Mouse (Mus musculus): ENCODE data around the gene Unc93a2. TPM values are rescaled to one million over a fixed set of nuclear protein-coding genes. Genes with fewer than 3 reads are reported as not detected.
"Not testable (repeated sequence)": the region's sequence is repeated elsewhere in the genome, so short reads cannot be mapped to it uniquely, and the experiment has no call there.

Unc93a2 gene
- polyA plus RNA-seq, 2 experiments = 0.31 to 0.37 TPM

DNA sequence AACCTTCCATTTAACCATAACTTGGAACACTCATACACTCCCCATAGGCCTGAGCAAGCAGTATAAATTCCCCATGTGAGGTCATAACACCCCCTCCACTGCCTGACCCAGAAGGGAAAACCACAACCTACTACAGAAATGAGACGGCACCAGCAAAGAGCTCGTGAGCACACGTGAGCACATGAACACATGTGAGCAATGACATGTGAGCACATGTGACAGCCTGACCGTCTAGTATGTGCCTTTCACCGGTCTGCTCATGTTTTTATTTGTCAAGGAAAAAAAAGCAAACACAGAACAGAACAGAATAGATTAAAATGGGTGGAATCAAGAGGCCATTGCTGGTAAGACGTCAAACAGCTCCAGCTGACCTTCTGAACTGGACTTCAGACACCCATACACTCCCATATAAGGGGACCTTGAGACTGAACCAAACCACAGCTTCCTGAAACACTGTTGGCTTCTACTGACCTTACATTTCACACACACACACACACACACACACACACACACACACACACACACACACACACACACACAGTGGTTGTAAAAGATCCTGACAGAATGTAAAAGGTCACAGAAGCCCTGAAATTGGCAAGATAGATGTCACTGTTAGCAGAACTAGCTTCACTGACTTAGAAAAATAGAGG is 13.1 kb upstream of the Unc93a2 start:
- not testable (repeated sequence) for H3K4me1 ChIP-seq (replicated peaks; ENCODE audit: control insufficient read depth in 2 of 2, insufficient read depth in 2 of 2, low read length in 1 of 2); H3K9ac ChIP-seq (replicated peaks); ATAC-seq (ENCODE audit: insufficient read depth); H3K4me3 ChIP-seq (ENCODE audit: insufficient read depth in 1 of 2, low read depth in 2 of 2, low read length in 2 of 2); H3K4me2 ChIP-seq (ENCODE audit: low read depth); H3K36me3 ChIP-seq (replicated peaks; ENCODE audit: control insufficient read depth, insufficient read depth, low read depth); H3K9me3 ChIP-seq (ENCODE audit: control insufficient read depth, low read length); DNase-seq (ENCODE audit: low read depth in 3 of 3, low spot score in 3 of 3); H3K27me3 ChIP-seq (ENCODE audit: control insufficient read depth, insufficient read depth, low read length); H3K27ac ChIP-seq
- WGBS (ENCODE audit: insufficient replicate concordance) = 27% methylated on average over 6 of the region's 6 CpGs

DNA sequence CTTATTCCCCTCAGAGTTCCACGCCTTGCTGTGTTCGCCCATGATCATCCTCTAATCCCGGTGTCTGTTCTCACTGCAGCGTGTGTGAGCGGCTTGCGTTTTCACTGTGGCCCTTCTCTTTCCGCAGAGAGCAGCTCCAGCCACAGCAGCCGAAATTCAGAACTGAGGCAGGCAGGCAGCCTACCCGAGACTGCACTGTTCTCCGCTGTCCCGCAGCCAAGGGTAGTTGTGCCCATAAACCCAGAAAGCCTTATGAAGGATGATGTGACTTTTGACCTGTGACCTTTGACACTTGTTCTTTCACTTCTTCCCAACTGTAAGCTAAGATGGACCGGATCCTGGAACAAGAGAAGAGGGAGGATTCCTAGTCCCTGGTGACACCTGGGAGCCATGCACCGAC is 11.8 kb upstream of the Unc93a2 start:
- not testable (repeated sequence) for H3K9me3 ChIP-seq (ENCODE audit: control insufficient read depth, low read length); DNase-seq (ENCODE audit: low read depth in 3 of 3, low spot score in 3 of 3); H3K27me3 ChIP-seq (ENCODE audit: control insufficient read depth, insufficient read depth, low read length); H3K4me3 ChIP-seq (ENCODE audit: insufficient read depth in 1 of 2, low read depth in 2 of 2, low read length in 2 of 2); H3K27ac ChIP-seq; H3K9ac ChIP-seq (replicated peaks); ATAC-seq (ENCODE audit: insufficient read depth); H3K4me2 ChIP-seq (ENCODE audit: low read depth); H3K36me3 ChIP-seq (replicated peaks; ENCODE audit: control insufficient read depth, insufficient read depth, low read depth); H3K4me1 ChIP-seq (replicated peaks; ENCODE audit: control insufficient read depth in 2 of 2, insufficient read depth in 2 of 2, low read length in 1 of 2)
- 78% methylated on average over 12 of the region's 13 CpGs for WGBS (ENCODE audit: insufficient replicate concordance)

DNA sequence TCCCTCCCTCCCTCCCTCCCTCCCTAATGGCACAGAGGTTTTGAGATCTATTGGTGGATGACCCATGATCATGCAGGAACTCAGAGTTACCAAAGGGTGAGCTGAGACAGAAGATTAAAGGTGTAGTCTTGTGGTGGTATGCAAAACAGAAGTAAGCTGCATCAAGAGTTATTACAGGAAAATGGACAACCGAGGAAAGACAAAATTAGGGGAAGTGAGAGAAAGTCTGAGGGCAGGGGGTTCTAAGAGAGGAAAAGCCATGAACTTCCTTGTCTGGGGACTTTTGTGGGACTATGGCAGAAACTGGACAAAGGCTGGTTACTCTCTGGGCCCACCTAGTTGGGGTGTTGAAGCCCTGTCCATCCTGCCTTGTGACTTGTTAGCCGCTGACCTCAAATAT is 11.0 kb upstream of the Unc93a2 start:
- not testable (repeated sequence) for H3K36me3 ChIP-seq (replicated peaks; ENCODE audit: control insufficient read depth, insufficient read depth, low read depth); DNase-seq (ENCODE audit: low read depth in 3 of 3, low spot score in 3 of 3); H3K9ac ChIP-seq (replicated peaks); H3K9me3 ChIP-seq (ENCODE audit: control insufficient read depth, low read length); H3K4me1 ChIP-seq (replicated peaks; ENCODE audit: control insufficient read depth in 2 of 2, insufficient read depth in 2 of 2, low read length in 1 of 2); H3K27me3 ChIP-seq (ENCODE audit: control insufficient read depth, insufficient read depth, low read length); H3K4me2 ChIP-seq (ENCODE audit: low read depth); ATAC-seq (ENCODE audit: insufficient read depth); H3K27ac ChIP-seq; H3K4me3 ChIP-seq (ENCODE audit: insufficient read depth in 1 of 2, low read depth in 2 of 2, low read length in 2 of 2)
- no CpG with 5 or more reads among the region's 2 CpGs for WGBS (ENCODE audit: insufficient replicate concordance)

GRCm38 (mm10) chr17:7395671-7396070 is 10.4 kb upstream of the Unc93a2 start:
- H3K36me3 ChIP-seq (replicated peaks; ENCODE audit: control insufficient read depth, insufficient read depth, low read depth); ATAC-seq (ENCODE audit: insufficient read depth); H3K4me3 ChIP-seq (ENCODE audit: insufficient read depth in 1 of 2, low read depth in 2 of 2, low read length in 2 of 2); H3K27me3 ChIP-seq (ENCODE audit: control insufficient read depth, insufficient read depth, low read length); H3K27ac ChIP-seq; H3K9me3 ChIP-seq (ENCODE audit: control insufficient read depth, low read length); DNase-seq (ENCODE audit: low read depth in 3 of 3, low spot score in 3 of 3); H3K4me1 ChIP-seq (replicated peaks; ENCODE audit: control insufficient read depth in 2 of 2, insufficient read depth in 2 of 2, low read length in 1 of 2); H3K4me2 ChIP-seq (ENCODE audit: low read depth); H3K9ac ChIP-seq (replicated peaks): not testable (repeated sequence)
- WGBS (ENCODE audit: insufficient replicate concordance) = 78% methylated on average over 7 of the region's 8 CpGs

DNA sequence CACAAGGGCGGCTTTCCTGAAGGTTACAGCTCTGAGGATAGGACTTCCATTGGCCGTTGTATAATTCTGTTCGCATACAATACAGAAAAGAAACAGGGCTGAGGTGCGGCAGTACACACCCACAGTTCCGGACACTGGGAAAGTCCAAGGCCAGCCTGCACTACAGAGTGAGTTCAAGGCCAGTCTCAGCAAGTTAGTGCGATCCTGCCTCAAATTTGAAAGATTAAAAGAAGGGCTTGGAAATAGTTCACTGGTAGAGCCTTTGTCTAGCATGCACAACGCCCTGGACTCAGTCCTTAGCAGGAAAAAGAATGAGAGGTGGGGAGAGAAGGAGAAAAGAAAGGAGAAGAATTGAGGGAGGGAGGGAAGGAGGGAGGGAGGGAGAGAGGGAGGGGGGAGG is 9.9 kb upstream of the Unc93a2 start:
- not testable (repeated sequence) for H3K27me3 ChIP-seq (ENCODE audit: control insufficient read depth, insufficient read depth, low read length); H3K36me3 ChIP-seq (replicated peaks; ENCODE audit: control insufficient read depth, insufficient read depth, low read depth); H3K27ac ChIP-seq; H3K4me1 ChIP-seq (replicated peaks; ENCODE audit: control insufficient read depth in 2 of 2, insufficient read depth in 2 of 2, low read length in 1 of 2); H3K4me3 ChIP-seq (ENCODE audit: insufficient read depth in 1 of 2, low read depth in 2 of 2, low read length in 2 of 2); H3K9ac ChIP-seq (replicated peaks); DNase-seq (ENCODE audit: low read depth in 3 of 3, low spot score in 3 of 3); H3K4me2 ChIP-seq (ENCODE audit: low read depth); ATAC-seq (ENCODE audit: insufficient read depth); H3K9me3 ChIP-seq (ENCODE audit: control insufficient read depth, low read length)
- WGBS (ENCODE audit: insufficient replicate concordance) = 69% methylated on average over 7 of the region's 7 CpGs

DNA sequence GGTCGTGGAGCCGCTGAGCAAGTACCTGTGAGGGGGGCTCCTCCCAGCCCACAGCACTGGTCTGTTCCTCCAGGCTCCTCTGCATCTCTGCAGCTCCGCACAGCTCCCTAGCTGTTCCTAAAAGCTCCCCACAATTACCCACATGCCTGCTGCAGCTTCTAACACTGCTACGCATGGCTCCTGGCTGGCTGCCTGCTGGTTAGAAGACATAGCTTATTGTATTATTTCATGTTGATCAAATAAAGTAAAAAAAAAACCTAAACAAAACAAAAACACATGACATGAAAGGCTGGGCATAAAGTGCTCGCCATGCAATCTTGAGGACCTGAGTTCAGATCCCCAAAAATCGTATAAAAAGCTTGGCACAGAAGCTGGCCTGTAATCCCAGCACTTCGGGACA is 4.6 kb upstream of the Unc93a2 start:
- 51% methylated on average over 7 of the region's 7 CpGs for WGBS (ENCODE audit: insufficient replicate concordance)
- not testable (repeated sequence) for ATAC-seq (ENCODE audit: insufficient read depth); DNase-seq (ENCODE audit: low read depth in 3 of 3, low spot score in 3 of 3)

DNA sequence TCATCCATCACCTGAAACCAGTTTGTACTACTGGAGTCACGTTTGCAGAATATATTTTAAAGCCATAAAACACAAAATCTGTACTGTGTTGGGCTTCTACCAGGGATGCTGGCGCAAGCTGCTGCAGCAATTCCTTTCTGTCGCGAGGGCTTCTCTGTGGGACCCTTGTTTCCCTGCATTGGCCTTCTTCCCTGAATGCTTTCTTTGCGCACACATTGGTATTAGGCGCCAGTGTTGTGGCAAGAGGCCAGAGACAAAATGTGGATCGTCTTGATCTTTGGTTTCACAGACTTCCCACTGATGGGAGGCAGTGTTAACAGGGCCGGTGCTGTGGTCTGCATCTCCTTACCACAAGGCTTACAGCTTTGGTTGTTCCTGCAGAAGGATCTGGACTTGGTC is 3.7 kb upstream of the Unc93a2 start:
- ATAC-seq (ENCODE audit: insufficient read depth); H3K4me2 ChIP-seq (ENCODE audit: low read depth); H3K27me3 ChIP-seq (ENCODE audit: control insufficient read depth, insufficient read depth, low read length); H3K9me3 ChIP-seq (ENCODE audit: control insufficient read depth, low read length); H3K4me3 ChIP-seq (ENCODE audit: insufficient read depth in 1 of 2, low read depth in 2 of 2, low read length in 2 of 2); H3K4me1 ChIP-seq (replicated peaks; ENCODE audit: control insufficient read depth in 2 of 2, insufficient read depth in 2 of 2, low read length in 1 of 2); DNase-seq (ENCODE audit: low read depth in 3 of 3, low spot score in 3 of 3); H3K27ac ChIP-seq; H3K9ac ChIP-seq (replicated peaks); H3K36me3 ChIP-seq (replicated peaks; ENCODE audit: control insufficient read depth, insufficient read depth, low read depth): not testable (repeated sequence)
- WGBS (ENCODE audit: insufficient replicate concordance) = 63% methylated on average over 6 of the region's 8 CpGs

More for the DNA sequence above, 4.6 kb upstream of the Unc93a2 start:
- H3K27ac ChIP-seq; H3K4me2 ChIP-seq (ENCODE audit: low read depth); H3K9ac ChIP-seq (replicated peaks); H3K36me3 ChIP-seq (replicated peaks; ENCODE audit: control insufficient read depth, insufficient read depth, low read depth); H3K4me1 ChIP-seq (replicated peaks; ENCODE audit: control insufficient read depth in 2 of 2, insufficient read depth in 2 of 2, low read length in 1 of 2); H3K27me3 ChIP-seq (ENCODE audit: control insufficient read depth, insufficient read depth, low read length); H3K9me3 ChIP-seq (ENCODE audit: control insufficient read depth, low read length); H3K4me3 ChIP-seq (ENCODE audit: insufficient read depth in 1 of 2, low read depth in 2 of 2, low read length in 2 of 2): not testable (repeated sequence)

DNA sequence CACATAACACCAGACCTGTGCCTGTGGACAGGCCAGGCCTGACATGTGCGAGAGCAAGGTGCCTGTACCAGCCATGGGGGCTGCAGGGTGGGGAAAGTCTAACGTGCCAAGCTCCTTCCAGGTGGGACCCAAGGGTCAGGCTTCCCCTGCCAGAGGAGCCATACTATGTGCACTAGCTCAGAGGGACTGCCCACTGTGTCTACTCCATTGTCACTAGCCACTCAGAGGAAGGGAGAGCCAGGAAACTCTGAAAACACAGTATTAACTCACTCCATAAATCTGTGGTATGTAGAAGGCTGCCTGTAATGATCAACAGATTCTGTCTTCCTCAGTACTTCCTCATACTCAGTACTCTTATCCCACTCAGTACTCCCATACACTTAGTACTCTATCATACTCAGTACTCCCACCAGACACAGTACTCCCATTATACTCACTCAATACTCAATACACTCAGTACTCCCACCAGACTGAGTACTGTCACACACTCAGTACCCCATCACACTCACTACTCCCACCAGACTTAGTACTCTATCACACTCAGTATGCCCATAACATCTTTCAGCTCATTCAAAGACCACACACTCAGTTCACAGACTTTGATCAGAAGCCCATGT is 3.2 kb upstream of the Unc93a2 start:
- not testable (repeated sequence) for H3K27me3 ChIP-seq (ENCODE audit: control insufficient read depth, insufficient read depth, low read length); DNase-seq (ENCODE audit: low read depth in 3 of 3, low spot score in 3 of 3); H3K36me3 ChIP-seq (replicated peaks; ENCODE audit: control insufficient read depth, insufficient read depth, low read depth); H3K4me3 ChIP-seq (ENCODE audit: insufficient read depth in 1 of 2, low read depth in 2 of 2, low read length in 2 of 2); H3K27ac ChIP-seq; H3K4me2 ChIP-seq (ENCODE audit: low read depth); H3K9ac ChIP-seq (replicated peaks); H3K9me3 ChIP-seq (ENCODE audit: control insufficient read depth, low read length); ATAC-seq (ENCODE audit: insufficient read depth); H3K4me1 ChIP-seq (replicated peaks; ENCODE audit: control insufficient read depth in 2 of 2, insufficient read depth in 2 of 2, low read length in 1 of 2)
- WGBS (ENCODE audit: insufficient replicate concordance) = no CpG with 5 or more reads among the region's 2 CpGs
